Mouse (Mus musculus) hindbrain, embryonic 15.5 days (tissue): ENCODE measurements around the gene Psmd12. TPM values are rescaled to one million over a fixed set of nuclear protein-coding genes. Genes with fewer than 3 reads are reported as not detected.

Source experiments
- ATAC-seq: fragments of 200-750 bp; cut with Nextera tagmentation; 2 replicates; pipeline ENCODE4 v1.8.0; 2017; ENCODE audit warnings: low read depth, moderate number of reproducible peaks, moderate TSS enrichment; ENCODE audit not compliant: low FRiP score
- H3K27ac ChIP-seq: fragments of 300-500 bp; sonication (generic); replicated peaks from 2 replicates; pipeline ENCODE4 v1.5.1; 2015; ENCODE audit warnings: mild to moderate bottlenecking, inconsistent platforms
- H3K27me3 ChIP-seq: fragments of 300-500 bp; sonication (generic); 2 replicates; pipeline ENCODE4 v1.6.1; 2015; ENCODE audit warnings: control low read depth, inconsistent platforms
- H3K36me3 ChIP-seq: fragments of 300-500 bp; sonication (generic); 2 replicates; pipeline ENCODE4 v1.6.1; 2015; ENCODE audit warnings: control low read depth, inconsistent platforms
- H3K4me1 ChIP-seq: fragments of 300-500 bp; sonication (generic); replicated peaks from 2 replicates; pipeline ENCODE4 v1.6.1; 2015; ENCODE audit warnings: control low read depth, inconsistent platforms
- H3K4me2 ChIP-seq: fragments of 300-500 bp; sonication (generic); 2 replicates; pipeline ENCODE4 v1.6.1; 2015; ENCODE audit warnings: moderate library complexity, mild to moderate bottlenecking, inconsistent platforms
- H3K4me3 ChIP-seq: fragments of 300-500 bp; sonication (generic); 2 replicates; pipeline ENCODE4 v1.5.1; 2015; ENCODE audit warnings: mild to moderate bottlenecking, inconsistent platforms
- H3K9ac ChIP-seq: fragments of 300-500 bp; sonication (generic); 2 replicates; pipeline ENCODE4 v1.6.1; 2015; ENCODE audit warnings: inconsistent platforms
- H3K9me3 ChIP-seq: fragments of 300-500 bp; sonication (generic); 2 replicates; pipeline ENCODE4 v1.6.1; 2016; ENCODE audit warnings: control low read depth, inconsistent platforms
- WGBS: fragments of 180-500 bp; shearing (Covaris S2); methylation state at CpG from one replicate; pipeline ENCODE4 v1.1.7; 2015; 5-methylcytosine and 5-hydroxymethylcytosine counted together
- polyA plus RNA-seq: library from polyadenylated mRNA; unstranded; fragments of >200 nt; fragmentation: Nextera tagmentation; extraction: Ambion mirVana; gene quantifications from 2 replicates; pipeline ENCODE4 v1.2.1, GENCODE M21; 2015

Gene Psmd12
- polyA plus RNA-seq, 1 experiment from 2014 or later = 149 TPM

GRCm38 (mm10) chr11:107465041-107465440, 14.2 kb upstream of the Psmd12 start:
- Histone ChIP-seq H3K9ac (no peak overlapping the region), H3K36me3 (no peaks in the 10 kb centered on the region), H3K27me3 (no peaks in the 10 kb centered on the region), H3K4me3 (no peak overlapping the region), H3K27ac (no peak overlapping the region), H3K9me3 (no peaks in the 10 kb centered on the region), H3K4me1 (peaks cover 18% of the 10 kb centered on the region), H3K4me2 (no peak overlapping the region)
- WGBS = 91% methylated on average over 4 of the region's 4 CpGs
- ATAC-seq = no peak

DNA sequence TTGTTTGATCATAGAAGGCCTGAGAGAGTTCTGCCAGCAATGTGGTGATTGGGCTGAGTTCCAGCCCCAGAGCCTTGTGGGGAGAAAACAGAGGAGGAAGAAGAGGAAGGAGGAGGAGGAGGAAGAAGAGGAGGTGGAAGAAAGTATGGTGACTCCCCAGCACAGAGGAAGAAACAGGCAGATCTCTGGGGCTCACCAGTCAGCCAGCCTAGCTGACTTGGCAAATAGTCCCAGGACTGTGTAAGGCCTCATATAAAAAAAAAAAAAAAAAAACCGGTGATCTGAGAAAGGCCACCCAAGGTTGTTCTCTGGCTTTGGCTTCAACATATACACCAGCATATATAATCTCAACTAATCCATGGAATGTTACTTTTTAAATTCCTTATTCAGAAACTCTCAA, 13.3 kb upstream of the Psmd12 start:
- no peak overlapping the region for H3K4me2 ChIP-seq
- H3K4me1 ChIP-seq = peaks cover 21% of the 10 kb centered on the region
- no peaks in the 10 kb centered on the region for H3K27me3 ChIP-seq
- WGBS = 71% methylated on average over 1 of the region's 1 CpGs
- H3K9me3 ChIP-seq = no peaks in the 10 kb centered on the region
- no peak overlapping the region for H3K27ac ChIP-seq
- H3K4me3 ChIP-seq = no peak overlapping the region
- ATAC-seq = no peak
- no peaks in the 10 kb centered on the region for H3K36me3 ChIP-seq
- H3K9ac ChIP-seq = no peak overlapping the region

DNA sequence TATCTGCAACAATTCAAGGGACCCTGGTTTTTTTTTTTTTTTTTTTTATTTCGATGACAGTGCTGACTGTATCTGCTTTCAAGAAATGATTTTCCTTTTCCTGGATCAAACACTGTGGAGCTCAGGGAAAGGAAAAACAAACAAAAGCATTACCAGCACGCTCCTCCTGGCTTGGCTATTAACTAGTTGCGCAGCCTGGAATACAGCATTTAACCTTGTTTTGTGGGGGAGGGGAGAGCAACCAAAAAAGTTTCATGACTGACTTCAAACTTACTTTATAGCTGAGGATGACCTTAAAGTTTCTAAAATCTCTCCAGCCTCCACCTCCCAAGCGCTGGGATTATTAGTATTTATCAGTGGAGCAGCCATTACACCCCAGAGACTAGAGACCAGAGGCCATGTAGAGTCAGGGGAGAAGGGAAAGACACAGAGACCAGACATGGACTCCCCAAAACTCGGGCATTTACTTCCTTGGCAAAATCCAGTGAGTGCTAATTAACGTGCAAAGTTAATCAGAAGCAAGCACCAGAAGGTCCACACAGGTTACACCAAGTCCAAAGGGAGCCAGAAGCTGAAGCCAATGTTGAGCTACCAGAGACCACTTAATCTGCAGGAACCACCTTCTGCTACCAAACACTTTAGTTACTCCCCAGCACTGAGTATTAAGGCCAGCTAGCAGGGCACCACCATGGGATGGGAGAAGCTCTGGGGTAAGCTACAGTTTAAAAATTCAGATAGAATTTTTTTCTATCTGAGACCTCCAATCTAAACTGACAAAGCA, 12.5 kb upstream of the Psmd12 start:
- Histone ChIP-seq H3K4me1 (peaks cover 28% of the 10 kb centered on the region), H3K9ac (no peak overlapping the region), H3K36me3 (no peaks in the 10 kb centered on the region), H3K27me3 (no peaks in the 10 kb centered on the region), H3K4me2 (no peak overlapping the region), H3K9me3 (no peaks in the 10 kb centered on the region), H3K4me3 (no peak overlapping the region), H3K27ac (no peak overlapping the region)
- no peak for ATAC-seq
- 84% methylated on average over 6 of the region's 6 CpGs for WGBS

DNA sequence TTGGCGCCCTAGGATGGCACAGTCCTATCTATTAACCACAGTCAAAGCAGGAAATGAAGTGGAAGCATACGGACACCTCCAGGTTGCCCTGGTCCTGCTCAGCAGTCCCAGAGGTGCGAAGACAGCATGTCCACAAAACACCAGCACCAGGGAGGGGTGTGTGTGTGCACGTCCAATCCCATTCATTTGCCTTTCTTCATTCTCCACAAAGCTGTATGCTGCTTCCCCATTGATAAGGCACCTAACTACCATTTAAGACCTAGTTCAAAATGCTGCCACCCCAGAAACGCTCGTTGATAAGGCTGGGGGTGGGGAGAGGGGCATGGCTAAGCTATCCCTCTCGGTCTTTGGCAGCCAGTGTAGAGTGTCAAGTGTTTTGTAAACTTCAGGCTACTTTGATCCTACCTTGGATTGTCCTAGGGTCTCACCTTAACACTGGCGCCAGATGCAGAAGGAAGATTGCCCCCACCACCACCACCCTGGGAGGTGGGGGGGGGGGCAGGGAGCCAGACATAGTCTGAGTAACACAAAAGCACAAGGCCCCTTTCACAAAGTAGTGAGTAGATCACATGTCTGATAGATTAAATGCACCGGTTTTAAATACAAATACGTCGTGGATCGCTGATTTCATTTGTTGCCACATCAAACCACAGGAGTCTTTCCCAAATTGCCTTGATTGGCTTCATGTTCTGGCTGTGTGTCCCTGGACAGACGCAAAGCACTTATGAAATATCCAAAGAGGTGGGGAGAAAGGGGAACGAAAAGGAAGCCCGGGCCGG, 10.8 kb upstream of the Psmd12 start:
- Histone ChIP-seq H3K27me3 (no peaks in the 10 kb centered on the region), H3K9me3 (no peaks in the 10 kb centered on the region), H3K27ac (peak overlapping the region; percentile 93), H3K4me1 (peaks cover 32% of the 10 kb centered on the region), H3K9ac (peak overlapping the region; percentile 90), H3K4me2 (peak overlapping the region; percentile 83), H3K36me3 (no peaks in the 10 kb centered on the region), H3K4me3 (peak overlapping the region; percentile 97)
- no peak for ATAC-seq
- 18% methylated on average over 16 of the region's 16 CpGs for WGBS

DNA sequence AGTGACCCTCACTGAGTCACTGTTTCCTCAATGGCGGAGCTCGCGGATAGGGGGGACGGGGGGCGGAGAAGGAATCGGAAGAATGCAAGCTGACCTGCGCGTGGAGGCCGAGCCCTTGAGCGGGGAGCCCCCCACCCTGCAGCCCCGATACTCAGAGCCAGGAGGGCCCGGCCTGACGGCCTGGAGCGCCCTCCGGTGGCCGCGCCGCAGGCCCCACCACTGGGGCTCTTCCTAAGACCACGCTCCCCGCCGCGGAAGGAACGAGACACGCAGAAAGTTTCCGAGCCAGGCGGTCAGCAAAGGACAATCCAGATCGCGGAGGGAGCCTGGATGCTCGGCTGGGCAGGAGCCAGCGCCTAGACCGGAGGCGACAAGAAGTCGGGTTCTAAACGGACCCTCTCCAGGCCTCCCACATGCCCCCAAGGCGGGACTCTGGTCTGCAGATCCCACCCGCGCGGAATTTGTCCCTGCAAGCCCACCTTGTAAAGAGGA, 10.2 kb upstream of the Psmd12 start:
- peak overlapping the region; percentile 90 for H3K9ac ChIP-seq
- H3K4me3 ChIP-seq = peak overlapping the region; percentile 97
- no peaks in the 10 kb centered on the region for H3K36me3 ChIP-seq
- H3K9me3 ChIP-seq = no peaks in the 10 kb centered on the region
- peak overlapping the region; percentile 93 for H3K27ac ChIP-seq
- under 1% methylated on average over 37 of the region's 38 CpGs for WGBS
- H3K4me1 ChIP-seq = peaks cover 32% of the 10 kb centered on the region
- H3K4me2 ChIP-seq = peak overlapping the region; percentile 83
- H3K27me3 ChIP-seq = no peaks in the 10 kb centered on the region
- peak; percentile 93 for ATAC-seq

DNA sequence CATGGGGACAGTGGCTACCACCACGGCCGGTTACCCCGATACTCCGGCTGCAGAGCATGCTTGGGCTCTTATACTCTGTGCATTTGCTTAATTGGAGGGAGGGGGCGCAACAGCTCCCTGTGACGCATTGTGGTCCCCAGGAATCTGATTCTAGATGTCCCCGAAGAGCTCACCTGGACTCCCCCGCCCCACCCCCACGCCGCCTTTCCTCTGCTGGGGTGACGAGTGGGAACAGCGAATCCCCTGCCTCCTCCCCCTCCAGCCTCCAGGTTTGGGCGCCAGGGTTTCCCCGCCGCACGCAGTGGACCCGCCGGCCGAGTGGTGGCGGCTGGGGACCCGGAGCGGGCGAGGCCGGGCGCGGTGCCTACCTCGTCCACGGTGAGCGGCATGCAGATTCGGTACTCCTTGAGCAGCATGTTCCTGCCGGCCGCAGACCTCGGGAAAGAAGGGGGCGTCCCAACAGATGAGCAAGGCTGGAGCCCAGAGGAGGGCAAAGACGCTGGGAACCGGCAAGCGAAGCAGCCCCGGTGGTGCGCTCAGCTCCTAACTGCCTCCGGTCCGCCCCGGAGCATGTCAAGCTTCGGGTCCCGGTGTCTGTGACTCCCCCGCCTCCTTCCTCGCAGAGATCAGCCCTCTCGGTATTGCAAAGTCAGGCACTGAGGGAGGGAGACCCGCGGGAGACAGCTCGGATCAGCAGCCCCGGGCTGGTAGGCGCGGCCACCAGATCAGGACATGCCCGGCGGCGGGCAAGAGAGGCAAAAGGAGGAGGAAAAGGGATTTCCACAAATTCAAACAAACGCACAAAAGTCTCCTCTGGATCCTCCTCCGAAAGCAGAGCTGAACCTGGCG, 9.5 kb upstream of the Psmd12 start:
- H3K4me3 ChIP-seq = peak overlapping the region; percentile 97
- no peaks in the 10 kb centered on the region for H3K36me3 ChIP-seq
- WGBS = under 1% methylated on average over 52 of the region's 59 CpGs
- H3K4me1 ChIP-seq = peaks cover 32% of the 10 kb centered on the region
- peak overlapping the region; percentile 83 for H3K4me2 ChIP-seq
- ATAC-seq = peak; percentile 66
- H3K27ac ChIP-seq = peak overlapping the region; percentile 93
- H3K9me3 ChIP-seq = no peaks in the 10 kb centered on the region
- peak overlapping the region; percentile 90 for H3K9ac ChIP-seq
- H3K27me3 ChIP-seq = no peaks in the 10 kb centered on the region

DNA sequence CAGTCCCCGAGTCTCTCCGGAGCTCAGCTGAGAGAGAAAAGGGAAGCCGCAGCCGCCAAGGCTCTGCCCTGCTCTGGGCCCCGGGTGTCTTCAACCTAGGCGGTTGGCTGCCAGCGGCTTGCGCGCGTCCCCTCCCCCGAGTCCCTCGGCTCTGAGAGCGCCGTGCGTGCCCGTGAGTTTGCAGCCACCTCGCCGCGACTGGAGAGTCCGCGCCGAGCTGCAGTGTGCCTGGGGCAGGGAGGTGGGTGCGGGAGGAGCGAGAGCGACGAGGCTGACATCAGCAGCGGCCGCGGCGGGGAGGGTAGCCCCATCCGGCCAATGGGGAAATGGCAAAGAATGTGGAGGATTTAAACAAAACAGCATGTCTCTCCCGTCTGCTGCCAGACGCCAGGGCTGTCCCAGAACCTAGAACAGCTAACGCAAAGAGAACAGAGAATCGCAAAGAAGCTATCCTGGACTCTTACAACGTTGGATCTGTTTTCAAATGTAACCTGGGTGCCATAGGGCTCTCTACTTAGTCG, 8.7 kb upstream of the Psmd12 start, which contains the start of gene Pitpnc1:
TSS of gene Pitpnc1 (minus strand) at position 179 of the 521 bp plus-strand sequence.
- ATAC-seq = peak; percentile 88
- Histone ChIP-seq H3K27me3 (no peaks in the 10 kb centered on the region), H3K9ac (peak within 1 kb of the TSS; percentile 90), H3K27ac (peak within 1 kb of the TSS; percentile 93), H3K9me3 (no peaks in the 10 kb centered on the region), H3K36me3 (no peaks in the 10 kb centered on the region), H3K4me1 (peaks cover 32% of the 10 kb centered on the region), H3K4me3 (peak within 1 kb of the TSS; percentile 97), H3K4me2 (peak within 1 kb of the TSS; percentile 83)
- WGBS = under 1% methylated on average over 37 of the region's 37 CpGs

- Histone ChIP-seq H3K4me2 (peak overlapping the region; percentile 83), H3K36me3 (no peaks in the 10 kb centered on the region), H3K4me3 (peak overlapping the region; percentile 97), H3K9me3 (no peaks in the 10 kb centered on the region), H3K4me1 (peaks cover 32% of the 10 kb centered on the region), H3K27ac (peak overlapping the region; percentile 93), H3K27me3 (no peaks in the 10 kb centered on the region), H3K9ac (peak overlapping the region; percentile 90)
- no peak for ATAC-seq
- WGBS = 5% methylated on average over 11 of the region's 11 CpGs
Measured at GRCm38 (mm10) chr11:107471071-107471720, 8.1 kb upstream of the Psmd12 start.

GRCm38 (mm10) chr11:107472304-107472703, 7.0 kb upstream of the Psmd12 start:
- WGBS = 90% methylated on average over 3 of the region's 3 CpGs
- Histone ChIP-seq H3K4me1 (peaks cover 25% of the 10 kb centered on the region), H3K9me3 (no peaks in the 10 kb centered on the region), H3K36me3 (no peaks in the 10 kb centered on the region), H3K4me2 (no peak overlapping the region), H3K9ac (no peak overlapping the region), H3K4me3 (no peak overlapping the region), H3K27ac (no peak overlapping the region), H3K27me3 (no peaks in the 10 kb centered on the region)
- ATAC-seq = no peak

GRCm38 (mm10) chr11:107473137-107473820, 6.0 kb upstream of the Psmd12 start:
- 21% methylated on average over 8 of the region's 8 CpGs for WGBS
- H3K4me1 ChIP-seq = peaks cover 18% of the 10 kb centered on the region
- ATAC-seq = no peak

More at GRCm38 (mm10) chr11:107473137-107473820, 6.0 kb upstream of the Psmd12 start:
- H3K9me3 ChIP-seq = no peaks in the 10 kb centered on the region
- no peaks in the 10 kb centered on the region for H3K27me3 ChIP-seq
- H3K4me3 ChIP-seq = no peak overlapping the region
- H3K36me3 ChIP-seq = no peaks in the 10 kb centered on the region
- no peak overlapping the region for H3K27ac ChIP-seq
- peak overlapping the region; percentile 22; the same call in 1 of the 2 replicates for H3K4me2 ChIP-seq
- H3K9ac ChIP-seq = no peak overlapping the region
